Mouse (Mus musculus) MEL (cell line): ENCODE data around the gene Agmat. TPM values are rescaled to one million over a fixed set of nuclear protein-coding genes. Genes with fewer than 3 reads are reported as not detected.

ENCODE experiments used
- DNase-seq: peaks from one replicate; pipeline ENCODE4 v3.0.0; 2011; ENCODE audit warnings: low read depth, low spot score
- H3K27ac ChIP-seq: 2 replicates; pipeline ENCODE4 v1.5.1; 2012; ENCODE audit warnings: low read depth, mild to moderate bottlenecking, control low read depth, low read length, moderate library complexity; ENCODE audit not compliant: control insufficient read depth
- H3K27me3 ChIP-seq, 2 experiments: fragments of 150-350 bp in 1 of 2; sonication (generic) in 1 of 2; 2 replicates each; pipeline ENCODE4 v1.6.1; 2012; ENCODE audit warnings: low read length in 2 of 2, mild to moderate bottlenecking in 2 of 2, improper control_type of control experiment in 1 of 2, moderate library complexity in 1 of 2; ENCODE audit not compliant: insufficient read depth in 2 of 2, control insufficient read depth in 1 of 2
- H3K36me3 ChIP-seq, 2 experiments: 2 replicates each; pipeline ENCODE4 v1.6.1; 2012 to 2014; ENCODE audit warnings: low read length in 2 of 2, improper control_type of control experiment in 1 of 2, inconsistent platforms in 1 of 2, mild to moderate bottlenecking in 1 of 2; ENCODE audit not compliant: insufficient read depth in 2 of 2, control insufficient read depth in 1 of 2
- H3K4me1 ChIP-seq, 2 experiments: fragments of 150-350 bp in 1 of 2; sonication (generic) in 1 of 2; 2 replicates each; pipeline ENCODE4 v1.6.1; 2012; ENCODE audit warnings: low read length in 2 of 2, improper control_type of control experiment in 1 of 2, mild to moderate bottlenecking in 1 of 2; ENCODE audit not compliant: insufficient read depth in 2 of 2, control insufficient read depth in 1 of 2
- H3K4me3 ChIP-seq, 2 experiments: fragments of 150-350 bp in 1 of 2; sonication (generic) in 1 of 2; 2 replicates each; pipeline ENCODE4 v1.5.1; 2012; ENCODE audit warnings: low read depth in 2 of 2, low read length in 2 of 2, mild to moderate bottlenecking in 2 of 2, moderate library complexity in 2 of 2, control low read depth in 1 of 2, improper control_type of control experiment in 1 of 2; ENCODE audit not compliant: control insufficient read depth in 1 of 2, insufficient read depth in 1 of 2
- H3K79me2 ChIP-seq: 2 replicates; pipeline ENCODE4 v1.6.1; 2012; ENCODE audit warnings: mild to moderate bottlenecking, low read length, moderate library complexity; ENCODE audit not compliant: control insufficient read depth, poor library complexity, insufficient read depth
- H3K9ac ChIP-seq: 2 replicates; pipeline ENCODE4 v1.6.1; 2012; ENCODE audit warnings: low read depth, mild to moderate bottlenecking, control low read depth, low read length, moderate library complexity; ENCODE audit not compliant: control insufficient read depth, poor library complexity, severe bottlenecking
- H3K9me3 ChIP-seq: fragments of 150-350 bp; sonication (generic); replicated peaks from 2 replicates; pipeline ENCODE4 v1.6.1; 2012; ENCODE audit warnings: mild to moderate bottlenecking, low read length, improper control_type of control experiment, moderate library complexity; ENCODE audit not compliant: insufficient read depth
- BHLHE40 ChIP-seq: IDR thresholded peaks from 2 replicates; pipeline ENCODE4 v1.6.1; 2012; ENCODE audit warnings: low read depth, mild to moderate bottlenecking, inconsistent platforms, low read length, improper control_type of control experiment, borderline replicate concordance
- ELF1 ChIP-seq: IDR thresholded peaks from 2 replicates; pipeline ENCODE4 v1.6.1; 2014; ENCODE audit warnings: low read depth, mild to moderate bottlenecking, inconsistent platforms, low read length, improper control_type of control experiment, moderate library complexity
- EP300 ChIP-seq, 2 experiments: IDR thresholded peaks; 2 replicates each; pipeline ENCODE4 v1.6.1; 2011; ENCODE audit warnings: improper control_type of control experiment in 2 of 2, low read length in 2 of 2, low read depth in 1 of 2, mild to moderate bottlenecking in 1 of 2
- ETS1 ChIP-seq: IDR thresholded peaks from 2 replicates; pipeline ENCODE4 v1.6.1; 2012; ENCODE audit warnings: low read depth, mild to moderate bottlenecking, inconsistent platforms, low read length, improper control_type of control experiment, moderate library complexity
- GATA1 ChIP-seq: IDR thresholded peaks from 2 replicates; pipeline ENCODE4 v1.6.1; 2011; ENCODE audit warnings: low read depth, low read length, improper control_type of control experiment
- HCFC1 ChIP-seq: IDR thresholded peaks from 2 replicates; pipeline ENCODE4 v1.6.1; 2012; ENCODE audit warnings: low read depth, mild to moderate bottlenecking, inconsistent platforms, low read length, improper control_type of control experiment, moderate library complexity
- JUND ChIP-seq: IDR thresholded peaks from 2 replicates; pipeline ENCODE4 v1.6.1; 2011; ENCODE audit warnings: low read depth, mild to moderate bottlenecking, improper control_type of control experiment, low read length
- MAFK ChIP-seq: IDR thresholded peaks from 2 replicates; pipeline ENCODE4 v1.6.1; 2011; ENCODE audit warnings: low read depth, mild to moderate bottlenecking, low read length, improper control_type of control experiment, borderline replicate concordance
- MAZ ChIP-seq: IDR thresholded peaks from 2 replicates; pipeline ENCODE4 v1.6.1; 2012; ENCODE audit warnings: low read depth, mild to moderate bottlenecking, inconsistent platforms, low read length, improper control_type of control experiment
- MEF2A ChIP-seq: IDR thresholded peaks from 2 replicates; pipeline ENCODE4 v1.6.1; 2014; ENCODE audit warnings: low read depth, mild to moderate bottlenecking, inconsistent platforms, low read length, improper control_type of control experiment; ENCODE audit not compliant: poor library complexity, insufficient replicate concordance, severe bottlenecking; ENCODE audit errors: extremely low read depth
- MXI1 ChIP-seq: IDR thresholded peaks from 2 replicates; pipeline ENCODE4 v1.6.1; 2011; ENCODE audit warnings: mild to moderate bottlenecking, low read depth, low read length, improper control_type of control experiment
- MYB ChIP-seq: IDR thresholded peaks from 2 replicates; pipeline ENCODE4 v1.6.1; 2011; ENCODE audit warnings: mild to moderate bottlenecking, low read depth, low read length, improper control_type of control experiment
- NRF1 ChIP-seq: IDR thresholded peaks from 2 replicates; pipeline ENCODE4 v1.6.1; 2014; ENCODE audit warnings: low read depth, mild to moderate bottlenecking, inconsistent platforms, low read length, improper control_type of control experiment, moderate library complexity; ENCODE audit not compliant: poor library complexity, insufficient read depth, severe bottlenecking
- POLR2A ChIP-seq, 2 experiments: IDR thresholded peaks; 2 replicates each; pipeline ENCODE4 v1.6.1; 2011 to 2012; ENCODE audit warnings: low read length in 2 of 2, mild to moderate bottlenecking in 2 of 2, control low read depth in 1 of 2, improper control_type of control experiment in 1 of 2, low read depth in 1 of 2, moderate library complexity in 1 of 2; ENCODE audit not compliant: control insufficient read depth in 1 of 2, insufficient read depth in 1 of 2, poor library complexity in 1 of 2
- POLR2AphosphoS2 ChIP-seq: IDR thresholded peaks from 2 replicates; pipeline ENCODE4 v1.6.1; 2011; ENCODE audit warnings: low read length, improper control_type of control experiment
- SMC3 ChIP-seq: IDR thresholded peaks from 2 replicates; pipeline ENCODE4 v1.6.1; 2011; ENCODE audit warnings: low read depth, low read length, improper control_type of control experiment
- TAL1 ChIP-seq: IDR thresholded peaks from 2 replicates; pipeline ENCODE4 v1.6.1; 2012; ENCODE audit warnings: mild to moderate bottlenecking, inconsistent platforms, low read length, moderate library complexity, mixed read lengths
- TBP ChIP-seq: IDR thresholded peaks from 2 replicates; pipeline ENCODE4 v1.8.0; 2011; ENCODE audit warnings: low read depth, low read length, improper control_type of control experiment
- TCF12 ChIP-seq: IDR thresholded peaks from 2 replicates; pipeline ENCODE4 v1.6.1; 2014; ENCODE audit warnings: low read depth, mild to moderate bottlenecking, inconsistent platforms, low read length, improper control_type of control experiment, moderate library complexity
- UBTF ChIP-seq: IDR thresholded peaks from 2 replicates; pipeline ENCODE4 v1.6.1; 2012; ENCODE audit warnings: low read depth, mild to moderate bottlenecking, inconsistent platforms, low read length, improper control_type of control experiment, moderate library complexity, borderline replicate concordance; ENCODE audit not compliant: insufficient read depth
- USF1 ChIP-seq: IDR thresholded peaks from 2 replicates; pipeline ENCODE4 v1.6.1; 2014; ENCODE audit warnings: low read depth, mild to moderate bottlenecking, inconsistent platforms, low read length, improper control_type of control experiment, moderate library complexity
- USF2 ChIP-seq, 2 experiments: IDR thresholded peaks; 2 replicates each; pipeline ENCODE4 v1.6.1; 2011 to 2012; ENCODE audit warnings: improper control_type of control experiment in 2 of 2, low read length in 2 of 2, borderline replicate concordance in 1 of 2, inconsistent platforms in 1 of 2, low read depth in 1 of 2, mild to moderate bottlenecking in 1 of 2; ENCODE audit not compliant: insufficient read depth in 1 of 2
- ZC3H11A ChIP-seq: IDR thresholded peaks from 2 replicates; pipeline ENCODE4 v1.6.1; 2012; ENCODE audit warnings: low read depth, mild to moderate bottlenecking, inconsistent platforms, low read length, improper control_type of control experiment
- ZMIZ1 ChIP-seq: IDR thresholded peaks from 2 replicates; pipeline ENCODE4 v1.6.1; 2012; ENCODE audit warnings: low read depth, mild to moderate bottlenecking, inconsistent platforms, low read length, improper control_type of control experiment, moderate library complexity
- ZNF384 ChIP-seq: IDR thresholded peaks from 2 replicates; pipeline ENCODE4 v1.6.1; 2012; ENCODE audit warnings: low read depth, mild to moderate bottlenecking, inconsistent platforms, low read length, improper control_type of control experiment
- polyA plus RNA-seq, 2 experiments: library from polyadenylated mRNA; stranded (reverse) in 1 of 2; unstranded in 1 of 2; fragments of >175 nt in 1 of 2; fragments of >200 nt in 1 of 2; gene quantifications; 2 replicates each; pipeline versions ENCODE4 v1.2.1 to v1.2.4; 2012; ENCODE audit warnings: low replicate concordance in 2 of 2, low read depth in 1 of 2; ENCODE audit not compliant: insufficient read length in 2 of 2, insufficient read depth in 1 of 2, missing spikeins in 1 of 2
- total RNA-seq: library from RNA; depleted of rRNA; stranded (reverse); fragments of 300-350 nt; gene quantifications from 2 replicates; pipeline ENCODE4 v1.2.3, GENCODE M21; 2012

The Agmat gene
- total and polyA plus RNA-seq, 3 experiments = 0.07 to 0.12 TPM; not detected in 1

DNA sequence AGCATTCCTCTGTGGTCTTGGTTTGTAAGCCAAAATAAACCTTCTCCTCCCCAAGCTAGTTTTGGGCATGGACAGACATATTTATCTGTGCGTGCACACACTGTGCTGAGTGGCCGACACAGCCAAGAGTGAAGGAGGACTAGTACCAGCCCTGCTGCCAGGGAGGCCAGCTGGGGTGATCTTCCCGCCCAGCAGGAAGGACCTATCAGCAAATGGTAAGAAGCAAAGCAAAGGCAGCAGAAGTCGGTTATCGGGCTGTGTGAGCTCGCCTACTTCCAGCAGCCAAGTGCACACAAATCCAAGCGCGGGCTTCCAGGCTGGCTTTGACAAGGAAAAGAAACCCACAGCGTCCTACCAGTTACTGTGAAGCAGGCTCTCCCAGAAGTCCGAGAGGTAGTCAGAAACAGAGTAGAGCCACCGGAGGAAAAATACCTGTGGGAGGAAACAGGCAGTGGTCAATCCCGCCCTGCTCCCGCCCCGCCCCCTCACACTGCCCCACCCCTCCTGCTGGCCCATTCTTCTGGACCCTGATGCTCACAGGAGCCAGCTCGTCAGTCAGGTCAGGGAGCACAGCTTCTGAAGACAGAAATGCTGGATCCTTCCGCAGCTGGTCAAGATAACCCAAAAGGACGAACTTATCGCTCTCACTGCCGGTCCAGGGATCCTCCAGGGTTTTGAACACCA, 21.0 kb downstream of the Agmat start (continued):
- TF ChIP-seq MAZ (no peak), HCFC1 (0 out of 2 replicates have a peak, but pooled peaks have one; percentile 10), TAL1 (peak; percentile 43), NRF1 (no peak), POLR2A (IDR thresholded peaks at IDR 0.05; ENCODE audit: control insufficient read depth in 1 of 2, insufficient read depth in 1 of 2, low read depth in 1 of 2, low read length in 2 of 2, poor library complexity in 1 of 2) (peak in 1 of 2 experiments; percentile 63; a peak in 2 of 4 replicates), SMC3 (no peak), USF2 (IDR thresholded peaks at IDR 0.05; ENCODE audit: borderline replicate concordance in 1 of 2, insufficient read depth in 1 of 2, low read depth in 1 of 2, low read length in 2 of 2) (no peak), MEF2A (no peak), POLR2AphosphoS2 (no peak), TCF12 (peak; percentile 46; the same call in 1 of the 2 replicates), UBTF (no peak), MYB (no peak), MXI1 (peak; percentile 31)

DNA sequence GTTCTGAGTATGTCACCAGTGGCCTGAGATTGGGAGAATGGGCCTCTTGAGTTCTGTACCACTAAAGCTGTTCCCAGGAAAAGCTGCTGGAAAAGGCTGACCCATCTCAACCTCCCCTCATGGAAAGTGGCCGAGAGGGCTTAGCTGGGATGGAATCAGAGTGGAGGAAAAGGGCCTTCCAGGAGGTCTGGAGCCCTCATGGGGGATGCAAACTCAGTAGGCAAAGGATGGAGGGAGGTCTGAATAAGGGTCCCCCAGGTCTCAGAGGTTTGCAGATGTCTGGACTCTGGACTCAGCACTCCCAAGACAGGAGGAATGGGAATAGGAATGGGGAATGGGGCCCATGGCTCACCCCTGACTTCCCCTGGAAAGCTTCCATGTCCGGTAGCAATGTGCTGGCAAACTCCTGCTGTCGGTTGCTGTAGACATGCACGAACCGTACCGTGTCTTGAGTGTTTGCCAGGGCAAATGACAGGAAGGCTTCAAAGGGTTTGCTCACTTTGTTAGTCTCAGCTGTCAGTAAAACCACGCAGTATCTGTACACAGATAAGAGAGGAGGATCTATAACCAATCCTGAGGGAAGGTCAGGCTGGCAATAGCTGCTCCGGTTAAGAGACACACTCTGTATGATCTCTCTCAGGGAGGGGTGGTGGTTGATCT, 23.2 kb downstream of the Agmat start:
- H3K4me3 ChIP-seq = no peak overlapping the region
- H3K79me2 ChIP-seq = no peaks in the 10 kb centered on the region
- TF ChIP-seq USF2 (IDR thresholded peaks at IDR 0.05; ENCODE audit: borderline replicate concordance in 1 of 2, insufficient read depth in 1 of 2, low read depth in 1 of 2, low read length in 2 of 2) = no peak
- TF ChIP-seq EP300 (IDR thresholded peaks at IDR 0.05; ENCODE audit: low read depth in 1 of 2, low read length in 2 of 2) = peak; percentile 10; a peak in 1 of 4 replicates
- no peak for TF ChIP-seq ZC3H11A
- TF ChIP-seq MXI1 = no peak
- TF ChIP-seq ETS1 = peak; percentile 69
- TF ChIP-seq TBP = no peak
- TF ChIP-seq MAFK = no peak
- TF ChIP-seq ZMIZ1 = no peak
- TF ChIP-seq BHLHE40 = no peak
- TF ChIP-seq USF1 = no peak
- TF ChIP-seq MEF2A = no peak
- no peak for TF ChIP-seq ZNF384
- TF ChIP-seq GATA1 = no peak; the same call in 1 of the 2 replicates
- no peak for TF ChIP-seq ELF1
- no peak for TF ChIP-seq MAZ
- TF ChIP-seq TAL1 = no peak
- TF ChIP-seq JUND = no peak
- TF ChIP-seq, all 39 proteins: peak for 2
- H3K27me3 ChIP-seq = no peaks in the 10 kb centered on the region
- H3K9me3 ChIP-seq = no peaks in the 10 kb centered on the region
- no peak overlapping the region for H3K9ac ChIP-seq
- DNase-seq = peak; percentile 28
- peaks cover 17 to 29% of the 10 kb centered on the region in 2 experiments for H3K4me1 ChIP-seq
- peaks cover 0 to 31% of the 10 kb centered on the region in 2 experiments; a peak in 2 of 4 replicates for H3K36me3 ChIP-seq
- H3K27ac ChIP-seq = no peak overlapping the region; the same call in 1 of the 2 replicates
